Comparison of ENCODE assay signal across 10 mouse cellular contexts in the genomic region with DNA sequence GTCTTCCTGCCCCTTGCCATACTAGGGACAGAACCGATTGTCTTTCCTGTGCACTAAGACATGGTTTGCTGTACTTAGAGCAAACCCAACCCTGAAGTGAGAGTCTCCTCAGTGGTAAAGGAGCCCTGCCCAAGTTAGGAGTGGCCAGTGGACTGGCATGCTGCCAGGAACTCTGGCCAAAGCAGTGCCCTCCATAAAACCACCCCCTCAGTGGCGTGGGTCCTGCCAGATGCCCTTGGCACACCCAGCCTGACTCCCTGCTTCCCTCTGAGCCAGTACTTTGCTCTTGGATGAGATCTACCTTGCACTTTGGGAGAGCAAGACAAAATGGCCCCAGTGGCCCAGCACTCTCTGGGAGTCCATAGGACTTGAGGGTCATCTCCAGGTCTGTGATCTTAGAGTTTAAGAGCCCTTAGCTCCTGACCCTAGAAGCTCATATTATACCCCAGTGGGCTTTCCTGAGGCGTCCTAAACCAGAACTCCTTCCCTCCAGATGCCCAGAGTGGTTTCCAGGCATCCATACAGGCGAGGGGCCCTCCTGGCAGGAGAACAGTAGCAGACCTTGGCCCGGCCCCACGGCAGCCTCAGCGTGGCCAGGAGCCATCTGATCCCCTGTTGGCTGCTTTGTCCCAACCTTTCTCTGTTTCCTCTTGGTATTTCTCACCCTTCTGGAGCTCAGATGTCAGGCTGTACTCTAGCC. TPM values are rescaled to one million over a fixed set of nuclear protein-coding genes. Genes with fewer than 3 reads are reported as not detected.
DNase-seq lines count a peak whose midpoint lies in the region; ATAC-seq lines count a peak whose summit lies in the region.
"Had no signal": no experiment of that assay in that cellular context is flagged by ENCODE, and none has a peak within 500 bp of the region (broad histone marks: within the 10 kb centered on the region; RNA-seq: fewer than 3 reads in every experiment).

No protein-coding gene starts in this region.

- 63% methylated on average over 7 of the region's 7 CpGs for WGBS in kidney, embryonic 15.5 days
- WGBS in neural tube, embryonic 14.5 days = 72% methylated on average over 7 of the region's 7 CpGs

- H3K36me3 ChIP-seq in kidney, embryonic 15.5 days = peaks cover 79% of the 10 kb centered on the region
- peaks cover 19% of the 10 kb centered on the region for H3K36me3 ChIP-seq in neural tube, embryonic 14.5 days (ENCODE audit: control insufficient read depth, insufficient read depth, low read length)

- ATAC-seq in kidney, embryonic 15.5 days (replicated peaks; ENCODE audit: low FRiP score) = no peak
- ATAC-seq in neural tube, embryonic 14.5 days (ENCODE audit: low read depth) = no peak
- no peak for ATAC-seq in inflammation-experienced regulatory T-cells, adult 6 months

- H3K4me3 ChIP-seq in kidney, embryonic 15.5 days (replicated peaks) = no peak overlapping the region
- H3K4me3 ChIP-seq in neural tube, embryonic 14.5 days (ENCODE audit: low read depth, low read length) = no peak overlapping the region

- H3K9me3 ChIP-seq in kidney, embryonic 15.5 days (replicated peaks) = no peaks in the 10 kb centered on the region
- H3K9me3 ChIP-seq in neural tube, embryonic 14.5 days (ENCODE audit: control insufficient read depth, low read length) = no peaks in the 10 kb centered on the region

- intact Hi-C loops in gastrocnemius, postnatal 14 days (cut with DNase I; ENCODE audit: low total_unique reads) = no loop called here

- H3K9ac ChIP-seq in kidney, embryonic 15.5 days = no peak overlapping the region
- no peak overlapping the region for H3K9ac ChIP-seq in neural tube, embryonic 14.5 days (replicated peaks; ENCODE audit: low read depth, low read length)
- H3K9ac ChIP-seq: lung, embryonic 14.5 days had no signal

- H3K4me2 ChIP-seq in kidney, embryonic 15.5 days = no peak overlapping the region
- H3K4me2 ChIP-seq in neural tube, embryonic 14.5 days (ENCODE audit: low read depth, low read length) = no peak overlapping the region
- H3K4me2 ChIP-seq: lung, embryonic 14.5 days had no signal

- DNase-seq in kidney, adult 11 months = peak; percentile 89
- DNase-seq in adrenal gland, postnatal 14 days = peak; percentile 76
- DNase-seq in gastrocnemius, postnatal 14 days = peak; percentile 52
- peak; percentile 80 to 94 for DNase-seq in kidney, postnatal 25 days
- no peak for DNase-seq in spleen, adult 18-20 months
- DNase-seq: lung, embryonic 14.5 days had no signal

- H3K27ac ChIP-seq in kidney, embryonic 15.5 days = no peak overlapping the region
- 0 out of 2 replicates have a peak overlapping the region, but pooled peaks have one; percentile 12 for H3K27ac ChIP-seq in neural tube, embryonic 14.5 days (ENCODE audit: low read depth, low read length)

- 0 out of 2 replicates have a peak, but pooled peaks cover 4% of the 10 kb centered on the region for H3K4me1 ChIP-seq in kidney, embryonic 15.5 days
- no peaks in the 10 kb centered on the region for H3K4me1 ChIP-seq in neural tube, embryonic 14.5 days (ENCODE audit: control insufficient read depth, insufficient read depth, low read length)

- H3K27me3 ChIP-seq in kidney, embryonic 15.5 days = no peaks in the 10 kb centered on the region
- no peaks in the 10 kb centered on the region for H3K27me3 ChIP-seq in neural tube, embryonic 14.5 days (ENCODE audit: control insufficient read depth, insufficient read depth, low read length)

RNA-seq across cellular contexts. Expression of gene Gm45521, which starts 13.8 kb away (rescaled TPM):
- polyA plus RNA-seq in kidney, embryonic 15.5 days (2015; fragmentation: Nextera tagmentation; extraction: Ambion mirVana) = not detected in 2 replicates
- not detected in 2 replicates for total RNA-seq in adrenal gland, postnatal 14 days (2021)
- total RNA-seq in gastrocnemius, postnatal 14 days (2021) = not detected
- not detected in 2 replicates for polyA plus RNA-seq in neural tube, embryonic 14.5 days (2014; fragmentation: Nextera tagmentation; extraction: Ambion mirVana)
- not detected for polyA plus RNA-seq in inflammation-experienced regulatory T-cells, adult 6 months (2017; shearing (Covaris generic))
- total RNA-seq: MEL had no signal
- polyA plus RNA-seq: lung, embryonic 14.5 days had no signal

RNA-seq across cellular contexts. Expression of gene Dnase1l3, which starts 51.1 kb away (rescaled TPM):
- polyA plus RNA-seq in kidney, embryonic 15.5 days (2015; fragmentation: Nextera tagmentation; extraction: Ambion mirVana) = 0.29 and 0.30 TPM in 2 replicates
- total RNA-seq in adrenal gland, postnatal 14 days (2021) = 2.6 and 3.9 TPM in 2 replicates
- under 1 TPM in 1 of 2 experiments, not detected in 1; 0.10 TPM for total RNA-seq in gastrocnemius, postnatal 14 days (2021)
- polyA plus RNA-seq in neural tube, embryonic 14.5 days (2014; fragmentation: Nextera tagmentation; extraction: Ambion mirVana) = 0.06 and 0.11 TPM in 2 replicates
- 10 to 100 TPM in 1 of 3 experiments, 1 to 10 TPM in 2; 3.2 to 23.9 (median 7.7) TPM for polyA plus RNA-seq in inflammation-experienced regulatory T-cells, adult 6 months (2017; shearing (Covaris generic))
- total RNA-seq: MEL had no signal

RNA-seq across cellular contexts. Expression of gene Abhd6, which starts 59.5 kb away (rescaled TPM):
- polyA plus RNA-seq in kidney, embryonic 15.5 days (2015; fragmentation: Nextera tagmentation; extraction: Ambion mirVana) = 24.7 and 26.6 TPM in 2 replicates
- total RNA-seq in adrenal gland, postnatal 14 days (2021) = 41.8 and 45.9 TPM in 2 replicates
- total RNA-seq in gastrocnemius, postnatal 14 days (2021) = 1 to 10 TPM; 2.9 to 3.1 TPM
- polyA plus RNA-seq in neural tube, embryonic 14.5 days (2014; fragmentation: Nextera tagmentation; extraction: Ambion mirVana) = 32.4 and 35.3 TPM in 2 replicates
- 10 to 100 TPM; 22.1 to 32.7 (median 24.1) TPM for polyA plus RNA-seq in inflammation-experienced regulatory T-cells, adult 6 months (2017; shearing (Covaris generic))
- total RNA-seq: MEL had no signal

Comparison
In these comparisons a context has a peak if more than half of its experiments do, and no peak if none do; other contexts are left out.
1. DNase-seq: peak in kidney, adult 11 months (single experiment), adrenal gland, postnatal 14 days (single experiment), gastrocnemius, postnatal 14 days (single experiment) and kidney, postnatal 25 days (2 of 2); none in spleen, adult 18-20 months (0 of 2).